Mouse (Mus musculus): Measurements from ENCODE around the gene Baz2b. TPM values are rescaled to one million over a fixed set of nuclear protein-coding genes. Genes with fewer than 3 reads are reported as not detected.

Baz2b gene
- polyA plus RNA-seq, 1 experiment from 2014 or later = 19.7 TPM

GRCm38 (mm10) chr2:59959668-59960494 is 249.8 kb downstream of the Baz2b start:
- no peak for DNase-seq
- H3K36me3 ChIP-seq (replicated peaks; ENCODE audit: insufficient read depth, low read length) = peaks cover 38% of the 10 kb centered on the region
- no peak overlapping the region for H3K9ac ChIP-seq (replicated peaks)
- 82% methylated on average over 14 of the region's 14 CpGs for WGBS (ENCODE audit: insufficient replicate concordance)
- no peak overlapping the region for H3K4me2 ChIP-seq (ENCODE audit: low read depth, low read length)
- no peak overlapping the region for H3K27ac ChIP-seq (ENCODE audit: low read depth)
- H3K4me3 ChIP-seq (ENCODE audit: low read depth, low read length) = no peak overlapping the region
- H3K9me3 ChIP-seq (ENCODE audit: low read length) = no peaks in the 10 kb centered on the region
- H3K27me3 ChIP-seq (ENCODE audit: insufficient read depth, low read length) = no peaks in the 10 kb centered on the region
- no peak for ATAC-seq
- H3K4me1 ChIP-seq (ENCODE audit: insufficient read depth) = no peaks in the 10 kb centered on the region
- TF ChIP-seq EP300 (IDR thresholded peaks at IDR 0.05; ENCODE audit: low read depth) = no peak
- TF ChIP-seq CTCF (IDR thresholded peaks at IDR 0.05; ENCODE audit: low read depth) = no peak

GRCm38 (mm10) chr2:59958543-59958942 is 251.1 kb downstream of the Baz2b start:
- Histone ChIP-seq H3K27ac (ENCODE audit: low read depth) (no peak overlapping the region), H3K4me1 (ENCODE audit: insufficient read depth) (no peaks in the 10 kb centered on the region), H3K27me3 (ENCODE audit: insufficient read depth, low read length) (no peaks in the 10 kb centered on the region), H3K4me3 (ENCODE audit: low read depth, low read length) (no peak overlapping the region), H3K9ac (replicated peaks) (no peak overlapping the region), H3K36me3 (replicated peaks; ENCODE audit: insufficient read depth, low read length) (peaks cover 44% of the 10 kb centered on the region), H3K9me3 (ENCODE audit: low read length) (no peaks in the 10 kb centered on the region), H3K4me2 (ENCODE audit: low read depth, low read length) (no peak overlapping the region)
- WGBS (ENCODE audit: insufficient replicate concordance) = 79% methylated on average over 6 of the region's 6 CpGs
- DNase-seq (no peak), ATAC-seq (no peak)
- TF ChIP-seq EP300 (IDR thresholded peaks at IDR 0.05; ENCODE audit: low read depth) (no peak), CTCF (IDR thresholded peaks at IDR 0.05; ENCODE audit: low read depth) (no peak)

- DNase-seq (no peak), ATAC-seq (no peak)
- Histone ChIP-seq H3K4me3 (ENCODE audit: low read depth, low read length) (no peak overlapping the region), H3K27ac (ENCODE audit: low read depth) (no peak overlapping the region), H3K4me2 (ENCODE audit: low read depth, low read length) (no peak overlapping the region), H3K9me3 (ENCODE audit: low read length) (no peaks in the 10 kb centered on the region), H3K9ac (replicated peaks) (no peak overlapping the region), H3K4me1 (ENCODE audit: insufficient read depth) (no peaks in the 10 kb centered on the region), H3K27me3 (ENCODE audit: insufficient read depth, low read length) (no peaks in the 10 kb centered on the region), H3K36me3 (replicated peaks; ENCODE audit: insufficient read depth, low read length) (peaks cover 41% of the 10 kb centered on the region)
- TF ChIP-seq EP300 (IDR thresholded peaks at IDR 0.05; ENCODE audit: low read depth) (no peak), CTCF (IDR thresholded peaks at IDR 0.05; ENCODE audit: low read depth) (no peak)
- 93% methylated on average over 7 of the region's 7 CpGs for WGBS (ENCODE audit: insufficient replicate concordance)
These were observed 253.7 kb downstream of the Baz2b start for GRCm38 (mm10) chr2:59955916-59956315.

DNA sequence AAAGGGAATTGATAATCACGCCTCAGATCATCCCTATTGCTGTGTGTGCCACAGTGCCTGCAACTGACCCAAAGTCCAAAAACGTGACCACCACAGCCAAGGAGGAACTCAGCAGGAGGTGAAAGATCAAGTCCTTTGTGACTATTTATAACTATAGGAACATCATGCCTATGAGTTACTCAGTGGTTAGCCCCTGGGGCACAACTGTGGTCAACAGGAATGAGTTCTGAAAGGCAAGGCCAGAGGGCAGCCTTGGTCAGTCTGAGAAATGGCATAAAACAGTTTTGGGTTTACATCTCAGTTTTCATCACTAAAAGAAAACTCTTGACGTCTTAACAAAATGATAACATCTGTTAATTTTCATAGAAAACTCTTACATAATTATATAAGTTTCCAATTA is 254.8 kb downstream of the Baz2b start:
- H3K4me3 ChIP-seq (ENCODE audit: low read depth, low read length) = no peak overlapping the region
- no peak for TF ChIP-seq EP300 (IDR thresholded peaks at IDR 0.05; ENCODE audit: low read depth)
- TF ChIP-seq CTCF (IDR thresholded peaks at IDR 0.05; ENCODE audit: low read depth) = no peak
- H3K9ac ChIP-seq (replicated peaks) = no peak overlapping the region
- H3K36me3 ChIP-seq (replicated peaks; ENCODE audit: insufficient read depth, low read length) = peaks cover 46% of the 10 kb centered on the region
- H3K4me2 ChIP-seq (ENCODE audit: low read depth, low read length) = no peak overlapping the region
- H3K4me1 ChIP-seq (ENCODE audit: insufficient read depth) = no peaks in the 10 kb centered on the region
- H3K27me3 ChIP-seq (ENCODE audit: insufficient read depth, low read length) = no peaks in the 10 kb centered on the region
- H3K9me3 ChIP-seq (ENCODE audit: low read length) = no peaks in the 10 kb centered on the region
- no peak for DNase-seq
- 77% methylated on average over 3 of the region's 3 CpGs for WGBS (ENCODE audit: insufficient replicate concordance)
- no peak for ATAC-seq
- H3K27ac ChIP-seq (ENCODE audit: low read depth) = no peak overlapping the region

DNA sequence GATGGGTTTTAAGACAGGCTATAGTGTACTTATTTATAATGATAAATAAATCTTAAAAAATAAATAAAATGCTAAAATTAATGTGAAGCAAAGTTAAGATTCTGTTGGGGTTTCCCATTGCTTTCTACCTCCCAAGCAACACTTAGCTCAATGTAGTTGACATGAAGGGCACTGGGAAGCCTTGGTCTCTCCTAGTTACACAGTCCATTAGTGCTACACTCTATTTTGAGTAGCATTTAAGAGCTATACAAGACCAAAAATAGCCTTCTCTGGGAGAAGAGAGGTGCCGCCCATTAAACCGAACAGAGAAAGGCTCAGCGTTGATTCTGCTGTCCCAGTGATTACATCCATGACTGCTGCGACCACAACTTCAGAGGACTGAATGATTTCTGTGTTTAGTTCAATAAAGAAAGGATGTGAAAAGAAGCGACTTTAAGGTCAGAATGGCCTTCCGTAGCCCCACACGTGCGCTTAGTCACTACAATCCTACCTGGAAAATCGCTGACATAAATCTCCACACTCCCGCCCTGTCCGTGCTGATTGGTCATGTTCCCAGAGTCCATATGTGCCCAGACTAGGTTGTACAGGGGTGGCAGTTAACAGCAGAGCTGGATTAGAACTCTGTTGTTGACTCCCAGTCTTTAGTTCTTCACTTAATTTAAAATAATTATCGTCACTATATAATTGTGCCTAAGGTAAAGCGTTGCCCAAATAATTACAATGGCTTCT is 257.2 kb downstream of the Baz2b start:
- ATAC-seq = no peak
- Histone ChIP-seq H3K4me1 (ENCODE audit: insufficient read depth) (no peaks in the 10 kb centered on the region), H3K27me3 (ENCODE audit: insufficient read depth, low read length) (no peaks in the 10 kb centered on the region), H3K27ac (ENCODE audit: low read depth) (no peak overlapping the region), H3K4me3 (ENCODE audit: low read depth, low read length) (no peak overlapping the region), H3K9ac (replicated peaks) (no peak overlapping the region), H3K36me3 (replicated peaks; ENCODE audit: insufficient read depth, low read length) (peaks cover 41% of the 10 kb centered on the region), H3K9me3 (ENCODE audit: low read length) (no peaks in the 10 kb centered on the region), H3K4me2 (ENCODE audit: low read depth, low read length) (no peak overlapping the region)
- DNase-seq = no peak
- TF ChIP-seq CTCF (IDR thresholded peaks at IDR 0.05; ENCODE audit: low read depth) (no peak), EP300 (IDR thresholded peaks at IDR 0.05; ENCODE audit: low read depth) (no peak)
- 91% methylated on average over 13 of the region's 13 CpGs for WGBS (ENCODE audit: insufficient replicate concordance)

DNA sequence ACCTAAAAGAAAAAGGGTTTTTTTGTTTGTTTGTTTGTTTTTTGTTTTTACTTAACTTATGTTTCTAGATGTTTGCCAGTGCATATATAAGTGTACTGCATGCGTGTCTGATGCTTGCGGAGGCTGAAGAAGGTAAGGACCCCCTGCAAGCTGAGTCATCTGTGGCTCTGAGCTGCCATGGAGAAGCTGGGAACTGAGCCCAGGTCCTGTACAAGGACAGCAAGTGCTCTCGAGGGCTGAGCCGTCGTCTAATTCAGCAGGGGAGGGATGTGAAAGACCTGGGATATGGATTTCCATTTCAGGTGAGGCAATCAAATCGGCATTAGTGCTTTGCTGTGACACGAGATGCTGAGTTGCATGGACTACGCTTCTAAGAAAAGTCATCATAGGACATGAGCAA is 257.9 kb downstream of the Baz2b start:
- WGBS (ENCODE audit: insufficient replicate concordance) = 93% methylated on average over 8 of the region's 8 CpGs

More for the DNA sequence above, 257.9 kb downstream of the Baz2b start:
- Histone ChIP-seq H3K9me3 (ENCODE audit: low read length) (no peaks in the 10 kb centered on the region), H3K4me2 (ENCODE audit: low read depth, low read length) (no peak overlapping the region), H3K36me3 (replicated peaks; ENCODE audit: insufficient read depth, low read length) (peaks cover 34% of the 10 kb centered on the region), H3K27me3 (ENCODE audit: insufficient read depth, low read length) (no peaks in the 10 kb centered on the region), H3K27ac (ENCODE audit: low read depth) (no peak overlapping the region), H3K9ac (replicated peaks) (no peak overlapping the region), H3K4me3 (ENCODE audit: low read depth, low read length) (no peak overlapping the region), H3K4me1 (ENCODE audit: insufficient read depth) (no peaks in the 10 kb centered on the region)
- DNase-seq (no peak), ATAC-seq (no peak)
- TF ChIP-seq CTCF (IDR thresholded peaks at IDR 0.05; ENCODE audit: low read depth) = no peak
- no peak for TF ChIP-seq EP300 (IDR thresholded peaks at IDR 0.05; ENCODE audit: low read depth)

Measured in liver, postnatal 0 days (tissue).